Mouse (Mus musculus): ENCODE measurements around the gene Sec23b. TPM values are rescaled to one million over a fixed set of nuclear protein-coding genes. Genes with fewer than 3 reads are reported as not detected.

Gene Sec23b
- total and polyA plus RNA-seq, 3 experiments: 95.4 to 103 (median 98.5) TPM

DNA sequence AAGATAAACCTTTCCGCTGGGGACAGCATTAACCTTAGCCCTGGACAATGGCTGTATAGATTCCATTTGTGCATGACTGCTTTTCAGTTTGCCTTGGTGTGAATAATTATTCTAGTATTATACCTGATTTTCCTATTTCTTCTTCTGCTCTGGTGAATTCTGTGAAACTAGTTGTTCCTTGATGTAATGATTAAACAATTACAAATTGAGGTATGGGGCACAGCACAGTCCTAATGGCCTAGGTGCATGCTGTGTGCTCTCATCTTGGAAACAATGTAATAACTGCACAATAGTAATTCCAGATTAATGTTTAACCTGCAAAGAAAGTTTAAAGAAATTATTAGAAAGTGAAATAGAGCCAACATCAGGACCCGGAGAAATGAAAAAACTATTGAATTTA lies 11.0 kb upstream of the Sec23b start:
- Histone ChIP-seq H3K27me3 (replicated peaks) (no peaks in the 10 kb centered on the region), H3K79me2 (replicated peaks; ENCODE audit: control insufficient read depth, extremely low read depth, insufficient read depth, poor library complexity, severe bottlenecking) (no peaks in the 10 kb centered on the region), H3K36me3 (replicated peaks in 1 of 2; ENCODE audit: control insufficient read depth in 1 of 2, insufficient read depth in 1 of 2, low read length in 1 of 2) (peaks cover 0 to 13% of the 10 kb centered on the region in 2 experiments), H3K9ac (ENCODE audit: insufficient read depth, low read depth) (no peak overlapping the region), H3K9me3 (replicated peaks; ENCODE audit: low read length) (no peaks in the 10 kb centered on the region), H3K4me1 (ENCODE audit: control insufficient read depth in 1 of 2, insufficient read depth in 2 of 2) (peaks cover 7 to 12% of the 10 kb centered on the region in 2 experiments), H3K4me2 (ENCODE audit: insufficient read depth, low read depth, poor library complexity, severe bottlenecking) (no peak overlapping the region), H3K27ac (ENCODE audit: insufficient read depth, low read depth) (no peak overlapping the region), H3K4me3 (replicated peaks in 1 of 3; ENCODE audit: low read depth in 2 of 3, low read length in 2 of 3, poor library complexity in 1 of 3) (no peak overlapping the region)
- no peak for DNase-seq (ENCODE audit: extremely low read depth)
- TF ChIP-seq GABPA (IDR thresholded peaks at IDR 0.05; ENCODE audit: insufficient replicate concordance, low read depth, low read length) (no peak), POLR2A (IDR thresholded peaks at IDR 0.05; ENCODE audit: low read depth, low read length) (no peak), ZMIZ1 (IDR thresholded peaks at IDR 0.05; ENCODE audit: low read depth, low read length) (no peak), ETS1 (conservative IDR thresholded peaks at IDR 0.05; ENCODE audit: low read depth, low read length) (no peak), ZNF384 (IDR thresholded peaks at IDR 0.05; ENCODE audit: low read depth, low read length) (no peak), RAD21 (IDR thresholded peaks at IDR 0.05; ENCODE audit: low read depth, low read length) (no peak), CHD1 (IDR thresholded peaks at IDR 0.05; ENCODE audit: low read depth, low read length) (no peak), NRF1 (IDR thresholded peaks at IDR 0.05; ENCODE audit: low read depth, low read length) (no peak), NELFE (IDR thresholded peaks at IDR 0.05; ENCODE audit: low read depth, low read length) (no peak), ELF1 (IDR thresholded peaks at IDR 0.05; ENCODE audit: low read depth, low read length) (no peak), IRF4 (IDR thresholded peaks at IDR 0.05; ENCODE audit: low read depth, low read length) (no peak), POLR2AphosphoS2 (IDR thresholded peaks at IDR 0.05; ENCODE audit: low read depth, low read length) (no peak), ZKSCAN1 (IDR thresholded peaks at IDR 0.05; ENCODE audit: borderline replicate concordance, low read depth, low read length) (no peak), MEF2A (IDR thresholded peaks at IDR 0.05; ENCODE audit: borderline replicate concordance, low read depth, low read length) (no peak), MAZ (IDR thresholded peaks at IDR 0.05; ENCODE audit: low read depth, low read length) (no peak), MAFK (IDR thresholded peaks at IDR 0.05; ENCODE audit: insufficient replicate concordance, low read length) (no peak), EP300 (IDR thresholded peaks at IDR 0.05; ENCODE audit: low read length) (no peak), JUND (conservative IDR thresholded peaks at IDR 0.05; ENCODE audit: low read depth, low read length) (no peak), MXI1 (IDR thresholded peaks at IDR 0.05; ENCODE audit: low read depth, low read length) (no peak), KAT2A (IDR thresholded peaks at IDR 0.05; ENCODE audit: insufficient replicate concordance, low read length) (no peak)
- in situ Hi-C loops (cut with MboI; ENCODE audit: low pct_ligation_motif_present, low pct_unique_long_range_greater_than_20kb, low sequenced_read_pairs) (no loop called here), dilution Hi-C loops (cut with MboI; ENCODE audit: extremely low pct_ligation_motif_present, extremely low pct_unique_long_range_greater_than_20kb, low sequenced_read_pairs) (no loop called here)

DNA sequence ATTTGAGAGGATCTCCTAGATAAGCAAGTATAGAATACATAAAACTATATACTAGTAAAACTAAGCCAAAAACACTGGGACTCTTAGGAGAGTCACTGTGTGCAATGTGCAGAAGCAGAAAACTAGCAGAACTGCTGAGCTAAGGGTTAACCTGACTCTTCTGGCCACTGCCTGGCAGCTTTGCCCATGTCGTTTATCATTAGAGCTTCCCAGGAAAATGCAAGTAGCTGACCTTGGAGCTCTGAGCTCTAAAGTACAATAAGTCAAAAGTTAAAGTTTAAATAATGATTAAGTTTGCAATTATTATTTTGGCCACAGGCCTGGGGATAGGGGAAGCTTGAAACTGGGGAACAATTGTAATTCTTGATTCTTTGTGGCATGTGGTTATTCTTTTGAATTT lies 10.5 kb upstream of the Sec23b start:
- peaks cover 7 to 12% of the 10 kb centered on the region in 2 experiments for H3K4me1 ChIP-seq (ENCODE audit: control insufficient read depth in 1 of 2, insufficient read depth in 2 of 2)
- TF ChIP-seq RAD21 (IDR thresholded peaks at IDR 0.05; ENCODE audit: low read depth, low read length): no peak
- no peak for TF ChIP-seq PAX5 (IDR thresholded peaks at IDR 0.05; ENCODE audit: low read length)
- no peak for TF ChIP-seq SIN3A (IDR thresholded peaks at IDR 0.05; ENCODE audit: low read length)
- no peak for TF ChIP-seq POLR2A (IDR thresholded peaks at IDR 0.05; ENCODE audit: low read depth, low read length)
- no peaks in the 10 kb centered on the region for H3K27me3 ChIP-seq (replicated peaks)
- H3K27ac ChIP-seq (ENCODE audit: insufficient read depth, low read depth): no peak overlapping the region
- no peak overlapping the region for H3K9ac ChIP-seq (ENCODE audit: insufficient read depth, low read depth)
- peaks cover 0 to 10% of the 10 kb centered on the region in 2 experiments for H3K36me3 ChIP-seq (replicated peaks in 1 of 2; ENCODE audit: control insufficient read depth in 1 of 2, insufficient read depth in 1 of 2, low read length in 1 of 2)
- H3K4me3 ChIP-seq (replicated peaks in 1 of 3; ENCODE audit: low read depth in 2 of 3, low read length in 2 of 3, poor library complexity in 1 of 3): no peak overlapping the region
- no peak overlapping the region for H3K4me2 ChIP-seq (ENCODE audit: insufficient read depth, low read depth, poor library complexity, severe bottlenecking)
- dilution Hi-C loops (cut with MboI; ENCODE audit: extremely low pct_ligation_motif_present, extremely low pct_unique_long_range_greater_than_20kb, low sequenced_read_pairs) (no loop called here), in situ Hi-C loops (cut with MboI; ENCODE audit: low pct_ligation_motif_present, low pct_unique_long_range_greater_than_20kb, low sequenced_read_pairs) (no loop called here)
- H3K9me3 ChIP-seq (replicated peaks; ENCODE audit: low read length): no peaks in the 10 kb centered on the region
- DNase-seq (ENCODE audit: extremely low read depth): no peak
- no peaks in the 10 kb centered on the region for H3K79me2 ChIP-seq (replicated peaks; ENCODE audit: control insufficient read depth, extremely low read depth, insufficient read depth, poor library complexity, severe bottlenecking)

Data from CH12.LX (cell line).